Mouse (Mus musculus): ENCODE data around the gene Ksr2. TPM values are rescaled to one million over a fixed set of nuclear protein-coding genes. Genes with fewer than 3 reads are reported as not detected.

Gene Ksr2
- polyA plus RNA-seq, 1 experiment from 2014 or later, result 11.3 TPM

DNA sequence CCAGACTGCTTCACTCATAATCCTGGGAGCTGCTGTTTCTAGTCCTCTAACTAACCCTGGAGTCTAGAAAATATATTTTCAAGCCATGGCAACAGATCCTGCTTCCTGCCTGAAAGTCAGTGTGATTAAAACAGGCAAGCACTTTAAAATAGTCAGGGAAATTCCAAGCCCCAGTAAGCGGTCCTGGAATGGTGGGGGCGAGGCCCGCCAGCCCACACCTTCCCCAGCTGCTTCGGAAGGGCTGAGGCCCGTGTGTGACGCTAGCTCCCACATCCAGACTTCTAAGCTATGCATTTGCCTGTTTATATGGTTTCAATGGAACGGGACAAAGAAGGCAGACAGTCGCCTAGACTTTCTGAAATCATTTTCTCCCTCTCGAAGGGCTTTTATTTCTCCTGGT is 137.2 kb downstream of the Ksr2 start:
- H3K27ac ChIP-seq (ENCODE audit: low read depth, low read length), result peak overlapping the region; percentile 39; the same call in 1 of the 2 replicates
- ATAC-seq (ENCODE audit: low read depth), result no peak

DNA sequence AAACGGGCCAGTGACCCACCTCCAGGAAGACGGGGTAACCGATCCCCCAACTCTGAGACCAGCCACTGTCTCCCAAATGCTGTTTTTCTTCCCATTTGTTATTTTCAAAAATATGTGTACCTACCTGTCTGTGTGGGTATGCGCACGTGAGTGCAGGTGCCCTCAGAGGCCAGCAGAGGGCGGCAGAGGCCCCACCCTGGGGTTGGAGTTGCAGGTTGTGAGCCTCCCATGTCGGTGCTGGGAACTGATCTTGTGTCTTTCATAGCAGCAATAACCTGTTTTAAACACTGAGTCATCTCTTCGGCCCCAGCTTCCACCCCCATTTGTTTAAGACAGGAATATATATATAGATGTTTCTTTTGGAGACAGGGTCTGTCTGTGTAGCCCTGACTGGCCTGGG is 138.3 kb downstream of the Ksr2 start:
- Histone ChIP-seq H3K4me2 (ENCODE audit: low read depth, low read length) (no peak overlapping the region), H3K36me3 (ENCODE audit: control insufficient read depth, insufficient read depth, low read length) (no peaks in the 10 kb centered on the region), H3K9me3 (ENCODE audit: control insufficient read depth, low read length) (no peaks in the 10 kb centered on the region), H3K4me1 (ENCODE audit: control insufficient read depth, insufficient read depth, low read length) (no peaks in the 10 kb centered on the region), H3K27ac (ENCODE audit: low read depth, low read length) (no peak overlapping the region), H3K9ac (replicated peaks; ENCODE audit: low read depth, low read length) (no peak overlapping the region), H3K27me3 (ENCODE audit: control insufficient read depth, insufficient read depth, low read length) (no peaks in the 10 kb centered on the region), H3K4me3 (ENCODE audit: low read depth, low read length) (no peak overlapping the region)
- ATAC-seq (ENCODE audit: low read depth), result no peak
- WGBS, result 92% methylated on average over 8 of the region's 8 CpGs

More for the DNA sequence above, 137.2 kb downstream of the Ksr2 start:
- Histone ChIP-seq H3K27me3 (ENCODE audit: control insufficient read depth, insufficient read depth, low read length) (no peaks in the 10 kb centered on the region), H3K4me2 (ENCODE audit: low read depth, low read length) (no peak overlapping the region), H3K9me3 (ENCODE audit: control insufficient read depth, low read length) (no peaks in the 10 kb centered on the region), H3K36me3 (ENCODE audit: control insufficient read depth, insufficient read depth, low read length) (no peaks in the 10 kb centered on the region), H3K9ac (replicated peaks; ENCODE audit: low read depth, low read length) (no peak overlapping the region), H3K4me3 (ENCODE audit: low read depth, low read length) (no peak overlapping the region), H3K4me1 (ENCODE audit: control insufficient read depth, insufficient read depth, low read length) (no peaks in the 10 kb centered on the region)
- 66% methylated on average over 9 of the region's 9 CpGs for whole genome bisulfite sequencing

DNA sequence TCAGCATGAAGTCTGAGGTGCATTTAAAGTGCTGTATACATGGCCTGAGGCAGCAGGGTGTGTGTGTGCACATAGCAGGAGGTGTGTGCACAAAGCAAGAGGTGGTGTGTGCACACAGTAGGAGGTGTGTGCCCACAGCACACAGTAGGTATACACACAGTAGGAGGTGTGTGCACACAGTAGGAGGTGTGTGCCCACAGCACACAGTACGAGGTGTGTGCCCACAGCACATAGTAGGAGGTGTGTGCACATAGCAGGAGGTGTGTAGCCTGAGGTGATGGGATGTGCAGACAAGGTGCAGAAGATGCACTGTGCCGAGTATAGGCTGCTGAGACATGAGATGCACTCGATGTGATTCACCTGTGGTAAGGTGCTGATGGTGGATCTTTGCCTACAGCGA is 140.7 kb downstream of the Ksr2 start:
- H3K4me3 ChIP-seq (ENCODE audit: low read depth, low read length), result no peak overlapping the region
- no peaks in the 10 kb centered on the region for H3K4me1 ChIP-seq (ENCODE audit: control insufficient read depth, insufficient read depth, low read length)
- H3K9me3 ChIP-seq (ENCODE audit: control insufficient read depth, low read length), result no peaks in the 10 kb centered on the region
- no peaks in the 10 kb centered on the region for H3K36me3 ChIP-seq (ENCODE audit: control insufficient read depth, insufficient read depth, low read length)
- no peak for ATAC-seq (ENCODE audit: low read depth)
- H3K9ac ChIP-seq (replicated peaks; ENCODE audit: low read depth, low read length), result no peak overlapping the region
- H3K27ac ChIP-seq (ENCODE audit: low read depth, low read length), result no peak overlapping the region
- H3K27me3 ChIP-seq (ENCODE audit: control insufficient read depth, insufficient read depth, low read length), result no peaks in the 10 kb centered on the region
- 91% methylated on average over 4 of the region's 4 CpGs for WGBS
- H3K4me2 ChIP-seq (ENCODE audit: low read depth, low read length), result no peak overlapping the region

DNA sequence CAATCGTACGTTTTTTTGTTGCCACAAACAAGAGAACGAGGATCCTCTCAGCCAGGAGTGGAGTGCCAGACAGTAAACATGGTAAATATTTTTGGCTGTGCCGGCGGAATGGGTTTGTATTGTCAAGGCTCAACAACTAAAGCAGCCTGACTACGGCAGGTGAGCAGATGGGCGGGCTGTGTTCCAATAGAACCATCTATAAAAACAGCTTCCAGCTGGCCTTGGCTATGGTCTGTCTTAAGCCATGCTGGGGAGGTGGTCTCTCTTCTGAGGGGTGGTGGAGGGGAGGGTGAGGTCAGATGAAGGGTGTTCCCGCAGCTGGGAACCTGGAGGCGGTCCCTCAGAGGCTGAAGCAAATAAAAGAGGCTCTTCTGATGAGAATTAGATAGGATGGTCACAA is 142.8 kb downstream of the Ksr2 start:
- no peak overlapping the region for H3K4me2 ChIP-seq (ENCODE audit: low read depth, low read length)
- H3K4me1 ChIP-seq (ENCODE audit: control insufficient read depth, insufficient read depth, low read length), result no peaks in the 10 kb centered on the region
- 47% methylated on average over 9 of the region's 9 CpGs for WGBS
- H3K4me3 ChIP-seq (ENCODE audit: low read depth, low read length), result no peak overlapping the region
- no peak overlapping the region for H3K27ac ChIP-seq (ENCODE audit: low read depth, low read length)
- no peaks in the 10 kb centered on the region for H3K27me3 ChIP-seq (ENCODE audit: control insufficient read depth, insufficient read depth, low read length)
- H3K36me3 ChIP-seq (ENCODE audit: control insufficient read depth, insufficient read depth, low read length), result no peaks in the 10 kb centered on the region
- H3K9me3 ChIP-seq (ENCODE audit: control insufficient read depth, low read length), result no peaks in the 10 kb centered on the region
- no peak overlapping the region for H3K9ac ChIP-seq (replicated peaks; ENCODE audit: low read depth, low read length)
- no peak for ATAC-seq (ENCODE audit: low read depth)

DNA sequence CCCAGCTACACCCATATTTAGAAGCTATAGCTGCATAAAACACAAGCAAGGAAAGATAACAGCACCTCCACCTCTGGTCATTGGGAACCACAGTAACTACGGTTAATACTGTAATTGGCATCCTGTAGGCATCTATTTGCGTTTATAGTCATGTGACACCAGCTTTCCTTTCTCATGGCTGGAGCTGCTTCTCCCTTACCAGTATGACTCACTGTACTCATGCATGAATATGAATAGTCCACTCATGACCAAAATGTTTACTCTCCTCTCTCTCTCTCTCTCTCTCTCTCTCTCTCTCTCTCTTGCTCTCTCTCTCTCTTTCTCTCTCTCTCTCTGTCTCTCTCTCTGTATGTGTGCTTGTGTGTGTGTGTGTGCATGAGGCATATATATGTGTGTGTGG is 147.3 kb downstream of the Ksr2 start:
- no peak for ATAC-seq (ENCODE audit: low read depth)
- Histone ChIP-seq H3K4me1 (ENCODE audit: control insufficient read depth, insufficient read depth, low read length) (0 out of 2 replicates have a peak, but pooled peaks cover under 1% of the 10 kb centered on the region), H3K27ac (ENCODE audit: low read depth, low read length) (no peak overlapping the region), H3K4me2 (ENCODE audit: low read depth, low read length) (no peak overlapping the region), H3K4me3 (ENCODE audit: low read depth, low read length) (no peak overlapping the region), H3K9ac (replicated peaks; ENCODE audit: low read depth, low read length) (no peak overlapping the region), H3K36me3 (ENCODE audit: control insufficient read depth, insufficient read depth, low read length) (no peaks in the 10 kb centered on the region), H3K27me3 (ENCODE audit: control insufficient read depth, insufficient read depth, low read length) (no peaks in the 10 kb centered on the region), H3K9me3 (ENCODE audit: control insufficient read depth, low read length) (no peaks in the 10 kb centered on the region)
- WGBS, result 84% methylated on average over 2 of the region's 2 CpGs

DNA sequence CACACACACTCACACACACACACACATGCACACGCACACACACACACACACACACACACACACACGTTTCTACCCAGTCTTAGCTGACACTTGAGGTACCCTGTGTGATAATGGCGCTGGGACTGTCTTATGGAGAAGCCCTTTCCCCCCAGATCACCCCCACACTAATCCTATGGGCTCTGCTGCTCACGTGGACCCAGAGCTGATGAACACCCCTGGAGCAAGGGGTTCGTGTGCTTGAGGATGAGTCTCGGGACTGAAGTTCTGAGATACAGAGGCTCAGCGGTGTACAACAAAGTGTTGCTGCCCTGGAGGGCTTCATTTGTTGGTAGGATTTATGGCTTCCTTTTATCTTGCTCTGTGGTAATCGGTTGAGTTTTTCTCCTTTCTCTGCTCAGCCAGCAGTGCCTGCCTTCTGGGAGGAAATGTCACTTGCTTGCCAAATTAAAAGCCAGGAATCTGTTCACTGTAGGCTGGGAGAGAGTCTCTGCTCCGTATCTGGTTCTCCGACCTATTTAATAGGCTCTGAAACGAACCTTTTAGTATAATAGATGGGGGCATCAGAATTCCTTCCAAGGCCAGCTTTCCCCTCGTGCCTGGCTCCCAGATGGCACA is 152.4 kb downstream of the Ksr2 start:
- peak; percentile 41; the same call in 1 of the 2 replicates for ATAC-seq (ENCODE audit: low read depth)
- peaks cover 7% of the 10 kb centered on the region; the same call in 1 of the 2 replicates for H3K4me1 ChIP-seq (ENCODE audit: control insufficient read depth, insufficient read depth, low read length)
- 18% methylated on average over 12 of the region's 12 CpGs for WGBS
- no peaks in the 10 kb centered on the region for H3K36me3 ChIP-seq (ENCODE audit: control insufficient read depth, insufficient read depth, low read length)
- H3K9ac ChIP-seq (replicated peaks; ENCODE audit: low read depth, low read length), result no peak overlapping the region
- no peaks in the 10 kb centered on the region for H3K27me3 ChIP-seq (ENCODE audit: control insufficient read depth, insufficient read depth, low read length)
- H3K4me3 ChIP-seq (ENCODE audit: low read depth, low read length), result no peak overlapping the region
- no peak overlapping the region for H3K27ac ChIP-seq (ENCODE audit: low read depth, low read length)
- no peak overlapping the region for H3K4me2 ChIP-seq (ENCODE audit: low read depth, low read length)
- H3K9me3 ChIP-seq (ENCODE audit: control insufficient read depth, low read length), result no peaks in the 10 kb centered on the region

DNA sequence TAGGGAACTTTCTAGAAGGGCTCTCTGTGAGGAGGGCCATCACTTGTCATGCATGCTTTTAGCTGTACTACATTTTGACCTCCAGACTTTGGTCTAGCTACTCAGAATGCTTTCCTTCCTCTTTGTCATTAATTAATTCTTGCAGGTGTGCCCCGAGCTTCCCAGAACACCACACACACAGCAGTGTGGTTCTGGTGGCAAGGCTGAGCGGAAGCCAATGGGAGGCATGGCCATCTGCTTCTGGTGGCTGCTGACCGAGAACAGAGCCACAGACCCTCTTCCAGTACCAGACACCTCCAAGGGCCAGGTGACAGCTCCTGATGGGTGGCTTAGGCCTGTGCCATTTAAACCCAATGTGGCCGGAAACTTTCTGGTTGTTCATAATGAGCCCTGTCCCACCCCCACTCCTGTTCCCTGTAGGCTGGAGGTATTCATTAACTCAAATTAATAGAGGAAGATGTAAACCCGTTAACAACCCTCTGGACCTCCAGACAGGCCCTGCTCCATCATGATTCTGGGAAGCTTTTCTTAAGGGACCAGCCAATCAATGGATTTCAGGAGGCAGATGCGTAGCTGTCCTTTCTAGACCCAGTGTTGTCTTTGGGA is 155.5 kb downstream of the Ksr2 start:
- H3K9me3 ChIP-seq (ENCODE audit: control insufficient read depth, low read length), result no peaks in the 10 kb centered on the region
- no peaks in the 10 kb centered on the region for H3K36me3 ChIP-seq (ENCODE audit: control insufficient read depth, insufficient read depth, low read length)
- H3K4me1 ChIP-seq (ENCODE audit: control insufficient read depth, insufficient read depth, low read length), result peaks cover 7% of the 10 kb centered on the region; the same call in 1 of the 2 replicates
- 79% methylated on average over 6 of the region's 6 CpGs for WGBS
- H3K4me3 ChIP-seq (ENCODE audit: low read depth, low read length), result no peak overlapping the region
- no peak overlapping the region for H3K27ac ChIP-seq (ENCODE audit: low read depth, low read length)
- H3K4me2 ChIP-seq (ENCODE audit: low read depth, low read length), result no peak overlapping the region
- no peak overlapping the region for H3K9ac ChIP-seq (replicated peaks; ENCODE audit: low read depth, low read length)
- no peaks in the 10 kb centered on the region for H3K27me3 ChIP-seq (ENCODE audit: control insufficient read depth, insufficient read depth, low read length)
- ATAC-seq (ENCODE audit: low read depth), result no peak

DNA sequence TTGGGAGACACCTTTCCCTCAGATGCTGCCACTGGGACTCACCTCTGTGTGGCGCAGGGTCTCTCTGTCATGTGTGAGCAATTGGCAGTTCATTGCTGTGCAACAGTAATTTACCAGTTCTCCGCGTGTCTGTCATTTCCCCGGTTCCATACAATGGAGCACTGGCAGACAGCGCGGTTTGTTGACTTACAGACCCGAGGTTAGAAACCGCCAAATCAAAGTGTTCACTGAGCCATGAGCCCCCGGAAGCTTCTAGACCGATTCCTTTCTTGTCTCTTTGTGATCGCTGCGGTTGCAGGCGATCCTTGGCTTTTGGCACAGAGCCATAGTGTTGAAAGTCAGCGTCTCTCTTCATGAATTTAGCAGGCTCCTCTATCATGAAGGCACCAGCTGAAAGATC is 158.6 kb downstream of the Ksr2 start:
- no peaks in the 10 kb centered on the region for H3K9me3 ChIP-seq (ENCODE audit: control insufficient read depth, low read length)
- ATAC-seq (ENCODE audit: low read depth), result no peak
- H3K27ac ChIP-seq (ENCODE audit: low read depth, low read length), result no peak overlapping the region
- no peak overlapping the region for H3K9ac ChIP-seq (replicated peaks; ENCODE audit: low read depth, low read length)
- no peaks in the 10 kb centered on the region for H3K27me3 ChIP-seq (ENCODE audit: control insufficient read depth, insufficient read depth, low read length)
- no peaks in the 10 kb centered on the region for H3K4me1 ChIP-seq (ENCODE audit: control insufficient read depth, insufficient read depth, low read length)
- WGBS, result 54% methylated on average over 14 of the region's 14 CpGs
- no peaks in the 10 kb centered on the region for H3K36me3 ChIP-seq (ENCODE audit: control insufficient read depth, insufficient read depth, low read length)
- no peak overlapping the region for H3K4me2 ChIP-seq (ENCODE audit: low read depth, low read length)
- H3K4me3 ChIP-seq (ENCODE audit: low read depth, low read length), result no peak overlapping the region

DNA sequence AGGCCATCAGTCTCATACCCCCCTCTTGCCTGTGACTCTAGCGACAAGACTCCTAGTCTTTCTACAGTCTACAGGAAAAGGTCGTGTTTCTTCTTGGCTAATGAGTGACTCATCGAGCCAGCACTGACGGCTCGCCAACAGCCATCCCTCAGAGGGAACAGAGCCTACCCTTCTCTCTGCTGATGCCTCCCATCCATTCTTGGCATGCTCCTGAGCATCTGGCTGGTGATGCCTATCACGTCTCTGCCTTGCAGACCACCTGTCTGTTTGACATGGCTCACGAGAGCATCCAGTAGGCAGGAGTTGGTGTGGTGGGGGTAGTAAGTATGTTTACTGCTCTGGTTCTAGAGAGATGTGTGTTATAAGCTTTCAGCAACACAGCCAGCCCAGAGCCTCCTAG is 161.1 kb downstream of the Ksr2 start:
- WGBS, result 83% methylated on average over 7 of the region's 7 CpGs
- Histone ChIP-seq H3K4me1 (ENCODE audit: control insufficient read depth, insufficient read depth, low read length) (no peaks in the 10 kb centered on the region), H3K9me3 (ENCODE audit: control insufficient read depth, low read length) (no peaks in the 10 kb centered on the region), H3K9ac (replicated peaks; ENCODE audit: low read depth, low read length) (no peak overlapping the region), H3K36me3 (ENCODE audit: control insufficient read depth, insufficient read depth, low read length) (no peaks in the 10 kb centered on the region), H3K27ac (ENCODE audit: low read depth, low read length) (no peak overlapping the region), H3K27me3 (ENCODE audit: control insufficient read depth, insufficient read depth, low read length) (no peaks in the 10 kb centered on the region), H3K4me2 (ENCODE audit: low read depth, low read length) (no peak overlapping the region), H3K4me3 (ENCODE audit: low read depth, low read length) (no peak overlapping the region)
- no peak for ATAC-seq (ENCODE audit: low read depth)
